Mouse (Mus musculus) thymus, adult 2 months (tissue): ENCODE measurements around the gene Socs4. TPM values are rescaled to one million over a fixed set of nuclear protein-coding genes. Genes with fewer than 3 reads are reported as not detected.

Source experiments
- DNase-seq: peaks from one replicate; pipeline ENCODE4 v3.0.0; 2021
- H3K27ac ChIP-seq: fragments of 200-500 bp; 2 replicates; pipeline ENCODE4 v1.5.1; 2012; ENCODE audit warnings: low read length, control low read depth; ENCODE audit not compliant: control insufficient read depth, insufficient read depth
- H3K27me3 ChIP-seq: fragments of 200-500 bp; 2 replicates; pipeline ENCODE4 v1.6.1; 2012; ENCODE audit warnings: mild to moderate bottlenecking, low read length, moderate library complexity, mixed read lengths; ENCODE audit not compliant: control insufficient read depth, insufficient read depth
- H3K36me3 ChIP-seq: fragments of 200-500 bp; 2 replicates; pipeline ENCODE4 v1.6.1; 2012; ENCODE audit warnings: mild to moderate bottlenecking, low read length, moderate library complexity; ENCODE audit not compliant: control insufficient read depth, insufficient read depth
- H3K4me1 ChIP-seq: fragments of 200-500 bp; replicated peaks from 2 replicates; pipeline ENCODE4 v1.6.1; 2012; ENCODE audit warnings: low read length; ENCODE audit not compliant: control insufficient read depth, insufficient read depth
- H3K4me3 ChIP-seq: fragments of 200-500 bp; 2 replicates; pipeline ENCODE4 v1.5.1; 2012; ENCODE audit warnings: mild to moderate bottlenecking, low read length, control low read depth, moderate library complexity; ENCODE audit not compliant: control insufficient read depth, insufficient read depth
- CTCF ChIP-seq: fragments of 200-500 bp; IDR thresholded peaks from 2 replicates; pipeline ENCODE4 v1.5.1; 2012; ENCODE audit warnings: mild to moderate bottlenecking, control low read depth, low read length, moderate library complexity, borderline replicate concordance; ENCODE audit not compliant: control insufficient read depth, poor library complexity, insufficient read depth; ENCODE audit errors: extremely low read depth
- POLR2A ChIP-seq: fragments of 200-500 bp; IDR thresholded peaks from 2 replicates; pipeline ENCODE4 v1.6.1; 2012; ENCODE audit warnings: mild to moderate bottlenecking, low read length, control low read depth, moderate library complexity; ENCODE audit not compliant: control insufficient read depth, poor library complexity, insufficient read depth; ENCODE audit errors: extremely low read depth
- WGBS: fragments of 180-500 bp; shearing (Covaris S2); methylation state at CpG from one replicate; pipeline ENCODE4 v1.1.7; 2018; 5-methylcytosine and 5-hydroxymethylcytosine counted together
- polyA plus RNA-seq: library from polyadenylated mRNA; depleted of rRNA; stranded (reverse); fragments of >200 nt; gene quantifications from 2 replicates; pipeline ENCODE4 v1.2.3, GENCODE M21; 2012

The Socs4 gene
- polyA plus RNA-seq, 1 experiment: 7.4 TPM

DNA sequence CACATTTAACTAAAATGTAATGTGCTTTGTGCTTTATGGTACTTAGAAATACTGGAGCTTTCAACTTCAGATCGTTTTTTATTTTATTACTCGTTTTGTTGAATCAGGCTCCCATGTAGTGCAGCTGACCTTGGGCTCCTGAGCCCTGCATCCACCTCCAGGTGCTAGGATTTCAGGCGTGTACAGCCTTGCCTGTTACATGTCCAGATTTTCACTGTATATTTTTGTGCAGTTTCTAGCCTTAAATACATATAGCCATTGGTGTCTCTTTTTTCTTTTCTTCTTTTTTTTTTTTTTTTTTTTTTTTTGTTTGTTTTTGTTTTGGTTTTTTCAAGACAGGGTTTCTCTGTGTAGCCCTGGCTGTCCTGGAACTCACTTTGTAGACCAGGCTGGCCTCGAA lies 4.8 kb downstream of the Socs4 start:
- H3K27ac ChIP-seq: no peak overlapping the region
- no peak for DNase-seq
- peaks cover 3% of the 10 kb centered on the region; the same call in 1 of the 2 replicates for H3K4me1 ChIP-seq
- H3K36me3 ChIP-seq: peaks cover 3% of the 10 kb centered on the region; the same call in 1 of the 2 replicates
- WGBS: 94% methylated on average over 4 of the region's 4 CpGs
- H3K4me3 ChIP-seq: no peak overlapping the region
- H3K27me3 ChIP-seq: no peaks in the 10 kb centered on the region
- TF ChIP-seq POLR2A: no peak

DNA sequence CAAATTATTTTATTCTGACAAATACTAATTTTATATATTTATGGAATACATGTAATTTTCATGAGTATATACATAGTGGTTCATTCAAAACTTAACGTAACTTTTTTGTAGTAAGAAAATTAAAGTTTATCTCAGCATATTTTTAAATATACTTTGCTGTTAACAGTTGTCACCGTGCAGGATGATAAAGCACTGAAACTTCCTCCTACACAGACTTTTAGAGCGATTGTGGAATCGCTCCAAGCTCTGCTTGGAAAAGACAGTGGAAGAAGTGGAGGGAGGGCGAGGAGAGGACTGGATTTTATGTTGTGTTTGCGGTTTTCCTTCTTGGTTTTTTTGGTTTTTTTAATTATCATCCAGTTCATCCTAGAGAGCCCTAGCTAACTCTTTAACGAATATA lies 6.8 kb downstream of the Socs4 start:
- DNase-seq: no peak
- Histone ChIP-seq H3K27me3 (no peaks in the 10 kb centered on the region), H3K4me3 (no peak overlapping the region), H3K36me3 (peaks cover 3% of the 10 kb centered on the region; the same call in 1 of the 2 replicates), H3K4me1 (peaks cover 3% of the 10 kb centered on the region; the same call in 1 of the 2 replicates), H3K27ac (no peak overlapping the region)
- TF ChIP-seq CTCF (no peak), POLR2A (no peak)
- 79% methylated on average over 7 of the region's 7 CpGs for WGBS

DNA sequence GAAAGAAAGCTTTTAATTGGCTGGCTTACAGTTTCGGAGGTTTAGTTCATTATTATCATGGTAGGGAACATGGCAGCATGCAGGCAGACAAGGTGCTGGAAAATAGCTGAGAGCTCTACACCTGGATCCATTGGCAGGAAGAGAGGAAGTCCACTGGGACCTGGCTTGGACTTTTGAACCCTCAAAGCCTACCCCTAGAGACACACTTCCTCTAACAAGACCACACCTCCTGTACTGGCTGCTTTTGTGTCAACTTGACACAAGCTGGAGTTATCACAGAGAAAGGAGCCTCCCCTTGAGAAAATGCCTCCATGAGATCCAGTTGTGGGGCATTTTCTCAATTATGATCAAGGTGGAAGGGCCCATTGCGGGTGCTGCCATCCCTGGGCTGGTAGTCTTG lies 8.5 kb downstream of the Socs4 start:
- H3K36me3 ChIP-seq: peaks cover 10% of the 10 kb centered on the region
- 96% methylated on average over 2 of the region's 2 CpGs for WGBS
- peaks cover 3% of the 10 kb centered on the region; the same call in 1 of the 2 replicates for H3K4me1 ChIP-seq
- H3K27ac ChIP-seq: no peak overlapping the region
- H3K27me3 ChIP-seq: no peaks in the 10 kb centered on the region
- no peak overlapping the region for H3K4me3 ChIP-seq
- TF ChIP-seq POLR2A: no peak
- TF ChIP-seq CTCF: no peak
- no peak for DNase-seq

DNA sequence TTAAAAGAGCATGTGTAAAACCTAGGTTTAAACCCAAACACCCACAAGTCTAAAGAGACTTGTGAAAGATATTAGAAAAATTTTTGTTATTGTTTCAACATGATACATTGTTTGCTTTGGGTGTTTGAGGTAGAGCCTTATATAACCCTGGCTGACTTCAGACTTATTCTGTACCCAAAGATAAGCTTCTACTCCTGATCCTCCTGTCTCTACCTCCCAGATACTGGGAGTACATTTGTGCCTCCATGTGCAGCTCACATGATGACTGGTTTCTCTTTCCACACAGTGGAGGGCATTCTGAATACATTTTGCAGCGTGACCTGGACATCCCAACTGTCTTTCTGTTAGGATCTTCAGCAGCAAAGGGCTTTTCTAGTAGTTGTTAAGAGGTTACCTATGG lies 9.5 kb downstream of the Socs4 start:
- peaks cover 3% of the 10 kb centered on the region; the same call in 1 of the 2 replicates for H3K4me1 ChIP-seq
- no peaks in the 10 kb centered on the region for H3K27me3 ChIP-seq
- H3K4me3 ChIP-seq: no peak overlapping the region
- H3K27ac ChIP-seq: no peak overlapping the region
- TF ChIP-seq CTCF (no peak), POLR2A (no peak)
- WGBS: 95% methylated on average over 1 of the region's 1 CpGs
- DNase-seq: no peak
- peaks cover 15% of the 10 kb centered on the region for H3K36me3 ChIP-seq

DNA sequence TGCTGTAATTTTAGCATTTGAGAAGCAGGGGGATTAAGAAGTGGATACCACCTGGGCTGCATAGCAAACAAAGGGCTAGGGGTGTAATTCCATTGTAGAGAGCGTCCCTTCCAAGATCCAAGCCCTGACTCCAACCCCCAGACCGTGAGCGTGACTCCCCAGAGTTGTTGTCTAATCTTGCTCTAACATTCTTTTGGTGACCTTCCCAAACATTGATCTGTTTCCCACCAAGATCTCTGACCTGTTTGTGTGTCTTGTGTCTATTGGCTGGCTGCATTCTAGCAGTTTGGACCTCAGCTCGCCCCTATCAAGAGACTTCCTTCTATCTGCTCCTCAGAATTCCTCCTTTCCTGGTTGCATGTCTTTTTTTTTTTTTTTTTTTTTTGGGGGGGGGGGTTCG lies 10.3 kb downstream of the Socs4 start:
- no peak for TF ChIP-seq POLR2A
- no peaks in the 10 kb centered on the region for H3K27me3 ChIP-seq

DNA sequence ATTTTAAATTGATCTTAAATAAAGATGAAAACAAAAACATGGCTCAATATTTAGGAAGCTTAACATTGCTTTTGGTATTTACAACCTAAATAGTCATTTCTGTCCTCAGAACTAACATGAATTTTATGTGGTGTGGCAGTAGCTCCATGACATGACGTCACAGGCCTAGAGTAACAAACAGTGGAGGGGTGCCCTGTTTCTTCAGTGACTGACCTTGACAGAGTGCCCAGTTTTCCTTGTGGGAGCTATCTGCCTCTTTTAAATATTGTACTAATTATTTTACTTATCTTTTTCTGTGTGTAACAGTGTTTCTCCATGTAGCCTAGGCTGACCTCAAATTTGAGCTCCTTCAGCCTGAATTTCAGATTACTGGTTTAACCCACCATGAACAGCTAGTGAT lies 15.0 kb downstream of the Socs4 start:
- Histone ChIP-seq H3K36me3 (peaks cover 12% of the 10 kb centered on the region), H3K27me3 (no peaks in the 10 kb centered on the region), H3K4me1 (no peaks in the 10 kb centered on the region), H3K27ac (no peak overlapping the region), H3K4me3 (no peak overlapping the region)
- DNase-seq: no peak
- 98% methylated on average over 1 of the region's 1 CpGs for WGBS
- no peak for TF ChIP-seq POLR2A
- TF ChIP-seq CTCF: no peak

More for the DNA sequence above, 10.3 kb downstream of the Socs4 start:
- Histone ChIP-seq H3K27ac (no peak overlapping the region), H3K36me3 (peaks cover 15% of the 10 kb centered on the region), H3K4me1 (peaks cover 3% of the 10 kb centered on the region; the same call in 1 of the 2 replicates), H3K4me3 (no peak overlapping the region)
- DNase-seq: no peak
- WGBS: 98% methylated on average over 5 of the region's 5 CpGs

DNA sequence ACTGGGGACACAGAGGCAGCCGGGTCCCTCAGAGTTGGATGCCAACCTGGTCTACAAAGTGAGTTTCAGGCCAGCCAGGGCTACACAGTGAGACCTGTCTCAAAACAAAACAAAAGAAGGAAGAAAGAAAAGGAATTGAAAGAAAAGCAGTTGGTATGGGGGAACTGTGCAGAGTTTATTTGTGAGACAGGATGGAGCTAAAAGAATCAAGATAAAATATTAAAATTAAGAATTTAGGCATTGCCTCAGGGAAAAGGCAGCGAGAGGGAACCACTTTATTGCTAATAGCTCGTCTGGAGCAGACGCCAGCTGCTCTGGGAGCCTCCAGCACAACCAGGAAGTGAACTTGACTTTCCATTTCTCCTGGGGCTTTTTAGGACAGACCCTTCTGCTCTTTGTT lies 17.4 kb downstream of the Socs4 start:
- Histone ChIP-seq H3K27ac (no peak overlapping the region), H3K36me3 (peaks cover 12% of the 10 kb centered on the region), H3K27me3 (no peaks in the 10 kb centered on the region), H3K4me3 (no peak overlapping the region), H3K4me1 (0 out of 2 replicates have a peak, but pooled peaks cover 2% of the 10 kb centered on the region)
- WGBS: 89% methylated on average over 4 of the region's 4 CpGs
- no peak for DNase-seq
- TF ChIP-seq CTCF: no peak
- TF ChIP-seq POLR2A: no peak
